Mouse (Mus musculus): ENCODE measurements at regions not wholly inside any gene's neighbourhood (a gene's known extent, or its start where the extent isn't known, plus 50 kb on each side); places are given as distances from the start of the nearest gene placed in this dataset.

DNA sequence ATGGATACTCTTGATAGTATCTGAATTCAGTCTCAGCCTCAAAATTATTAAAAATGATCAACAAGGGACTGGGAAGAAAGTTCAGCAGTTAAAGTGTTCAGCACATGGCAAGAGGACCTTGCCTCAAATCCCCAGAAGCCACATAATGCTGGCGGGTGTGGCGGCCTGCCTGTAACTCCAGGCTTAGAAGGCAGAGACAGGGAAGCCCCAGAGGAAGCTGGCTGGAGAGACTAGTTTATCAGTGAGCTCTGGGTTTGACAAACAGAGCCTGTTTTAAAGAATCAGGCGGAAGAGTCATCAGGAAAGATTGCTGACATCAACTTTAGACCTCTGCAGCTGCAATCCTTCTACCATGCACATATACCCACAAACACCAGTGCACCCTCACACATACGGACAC, 52.1 kb upstream of the Fyn start:
- DNase-seq (ENCODE audit: low spot score) = no peak

DNA sequence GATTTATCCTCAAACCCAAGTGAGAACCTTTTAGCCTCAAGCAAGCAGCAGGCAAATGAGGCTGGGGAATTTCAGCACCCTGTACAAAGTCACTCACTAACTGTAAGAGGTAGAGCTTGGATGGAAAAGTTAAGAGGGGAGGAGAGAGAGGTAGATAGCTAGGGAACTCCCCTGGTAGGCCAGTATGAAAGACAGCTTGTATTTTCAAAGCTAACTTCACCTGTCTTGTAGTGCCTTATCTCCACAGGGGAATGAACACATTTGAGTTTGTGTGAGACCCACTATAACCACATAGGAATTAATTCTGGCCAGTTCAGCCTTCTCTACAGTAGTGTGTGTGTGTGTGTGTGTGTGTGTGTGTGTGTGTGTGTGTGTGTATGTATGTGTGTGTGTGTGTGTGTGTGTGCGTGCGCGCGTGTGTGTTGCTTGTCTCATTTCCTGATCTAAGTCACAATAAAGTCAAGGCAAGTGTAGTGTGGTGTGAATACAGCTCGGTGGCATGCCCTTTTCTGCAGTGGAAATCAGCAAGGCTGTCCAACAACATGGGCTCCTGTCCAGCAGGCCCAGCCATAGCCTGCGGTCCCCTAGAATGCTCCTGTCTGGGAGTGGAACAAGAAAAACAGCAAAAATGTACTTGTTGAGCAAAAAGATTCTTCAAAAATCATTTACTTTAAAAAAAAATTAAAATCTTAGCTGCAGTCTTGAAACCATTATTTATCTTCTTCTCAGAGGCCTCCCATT, 53.1 kb upstream of the Fyn start:
- DNase-seq (ENCODE audit: low spot score) = no peak

GRCm38 (mm10) chr10:39311501-39311900, 57.2 kb upstream of the Fyn start:
- no peak for DNase-seq (ENCODE audit: low spot score)

- no peak for DNase-seq (ENCODE audit: low spot score)
Observed at GRCm38 (mm10) chr10:39308535-39308934, 60.1 kb upstream of the Fyn start.

DNA sequence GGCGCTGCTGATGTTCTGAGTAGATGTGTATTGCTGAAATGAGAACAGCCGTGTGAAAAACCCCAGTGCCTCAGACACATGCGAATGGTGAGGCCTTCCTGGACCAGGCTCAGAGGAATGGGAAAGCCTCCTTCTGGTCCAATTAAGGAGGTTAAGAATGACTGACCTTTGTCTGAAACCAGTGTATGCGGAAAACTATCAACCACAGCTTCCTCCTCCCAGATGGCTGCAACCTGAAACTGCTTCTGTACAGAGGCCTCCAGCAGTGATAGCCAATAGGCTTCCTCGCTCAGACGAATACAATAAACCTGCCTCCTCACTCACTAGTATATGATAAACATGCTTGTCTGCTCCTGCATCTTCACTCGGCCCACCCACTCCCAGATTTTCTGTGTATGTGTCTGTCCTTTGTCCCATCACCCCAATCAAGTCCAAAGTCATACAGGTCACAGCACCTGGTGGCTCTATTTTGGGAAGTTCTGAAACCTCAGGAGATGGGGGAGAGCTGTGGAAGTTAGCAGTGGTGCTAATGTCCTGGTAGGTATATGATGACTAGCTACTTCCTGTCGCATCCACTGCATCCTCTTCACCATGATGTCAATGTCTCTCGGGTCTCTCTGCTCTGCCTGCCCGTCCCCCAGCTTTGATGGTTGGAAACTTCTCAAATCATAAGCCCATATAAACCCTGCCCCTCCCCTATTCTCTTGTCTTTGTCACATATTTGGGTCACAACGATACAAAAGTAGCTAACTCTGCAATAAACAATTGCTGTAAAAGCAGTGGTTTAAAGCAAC, 75.8 kb upstream of the Fyn start:
- DNase-seq (ENCODE audit: low spot score) = no peak

GRCm38 (mm10) chr10:39291747-39292198, 76.9 kb upstream of the Fyn start:
- DNase-seq (ENCODE audit: low spot score) = no peak

DNA sequence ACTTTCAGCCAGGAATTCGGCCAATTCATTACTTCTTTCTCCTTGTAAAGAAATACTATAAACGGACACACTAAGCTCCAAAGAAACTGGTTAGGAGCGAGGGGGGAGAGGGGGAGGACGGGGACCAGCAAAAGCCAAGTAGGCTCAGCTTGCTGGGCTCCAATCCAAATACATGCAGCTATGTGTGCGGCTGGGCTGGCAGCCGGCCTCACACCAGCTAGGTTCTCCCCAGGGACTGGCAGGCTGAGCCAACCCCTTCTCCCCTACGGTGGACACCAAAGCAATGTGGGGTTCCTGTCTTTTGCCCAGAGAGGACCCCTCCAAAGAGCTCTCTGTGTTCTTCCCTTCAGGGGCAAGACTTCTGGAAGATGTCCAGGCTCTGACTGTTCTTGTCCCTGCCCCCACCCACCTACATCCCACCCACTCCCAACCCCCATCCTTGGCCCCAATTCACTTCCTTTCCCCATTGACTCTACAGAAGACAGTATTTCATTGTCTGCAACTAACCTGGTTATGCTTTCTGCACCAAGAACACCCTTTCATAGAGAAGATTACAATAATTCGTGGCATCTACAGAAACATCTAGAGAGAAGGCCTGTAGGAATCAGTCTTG, 77.4 kb upstream of the Fyn start:
- peak; percentile 14 for DNase-seq (ENCODE audit: low spot score)

- no peak for DNase-seq (ENCODE audit: low spot score)
Observed at GRCm38 (mm10) chr10:39290245-39290644, 78.4 kb upstream of the Fyn start.

DNA sequence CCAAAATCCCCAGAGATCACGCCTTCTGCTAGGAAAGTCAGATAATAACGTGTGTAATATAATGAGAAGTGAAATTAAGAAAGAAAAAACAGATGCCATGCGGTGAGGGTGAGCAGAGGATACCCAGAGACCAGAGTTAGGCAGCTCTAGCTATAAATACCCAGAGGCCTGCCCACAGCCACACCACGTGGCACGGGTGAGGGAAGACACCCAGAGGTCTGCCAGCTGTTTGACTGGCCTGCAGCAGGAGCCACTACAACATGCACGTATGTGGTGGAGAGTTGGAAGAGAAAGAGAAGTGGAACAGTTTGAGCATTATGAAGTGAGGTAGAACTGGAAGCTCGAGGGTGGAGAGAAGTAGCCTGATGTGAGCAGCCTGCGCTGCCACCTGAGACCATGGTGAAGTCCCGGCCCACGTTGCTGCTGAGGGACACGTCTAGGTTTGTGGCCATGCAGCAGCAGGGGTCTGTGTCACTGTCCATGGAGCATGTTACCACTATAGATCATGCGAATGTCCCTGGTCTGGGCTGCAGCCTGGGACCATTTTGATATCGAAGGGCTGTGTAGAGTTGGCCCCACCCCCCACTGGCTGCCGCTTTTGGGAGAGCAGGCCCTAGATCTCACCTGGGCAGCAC, 88.2 kb upstream of the Fyn start:
- no peak for DNase-seq (ENCODE audit: low spot score)

- DNase-seq (ENCODE audit: low spot score) = no peak
Observed at GRCm38 (mm10) chr10:39274202-39274601, 94.5 kb upstream of the Fyn start.

DNA sequence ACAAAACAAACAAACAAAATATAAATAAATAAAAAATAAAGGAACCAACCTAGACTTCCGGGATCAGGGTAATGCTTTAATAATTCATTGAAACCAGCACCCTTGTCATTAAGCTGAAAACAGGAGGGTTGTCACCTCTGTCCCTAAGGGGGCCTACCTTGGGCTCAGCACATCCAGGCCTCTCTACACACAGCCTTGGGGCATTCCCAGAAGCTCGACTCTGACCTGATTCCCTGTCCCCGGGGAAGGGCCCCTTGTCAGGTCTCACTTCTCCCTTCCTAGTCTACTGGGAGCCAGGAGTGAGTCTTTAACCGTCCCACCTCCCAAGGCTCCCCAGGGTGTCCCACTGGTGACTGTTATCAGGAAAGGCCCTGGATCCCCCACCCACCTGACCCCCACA, 95.2 kb upstream of the Fyn start:
- DNase-seq (ENCODE audit: low spot score) = no peak

- DNase-seq (ENCODE audit: low spot score) = no peak
Observed at GRCm38 (mm10) chr10:39272387-39272949, 96.2 kb upstream of the Fyn start.

DNA sequence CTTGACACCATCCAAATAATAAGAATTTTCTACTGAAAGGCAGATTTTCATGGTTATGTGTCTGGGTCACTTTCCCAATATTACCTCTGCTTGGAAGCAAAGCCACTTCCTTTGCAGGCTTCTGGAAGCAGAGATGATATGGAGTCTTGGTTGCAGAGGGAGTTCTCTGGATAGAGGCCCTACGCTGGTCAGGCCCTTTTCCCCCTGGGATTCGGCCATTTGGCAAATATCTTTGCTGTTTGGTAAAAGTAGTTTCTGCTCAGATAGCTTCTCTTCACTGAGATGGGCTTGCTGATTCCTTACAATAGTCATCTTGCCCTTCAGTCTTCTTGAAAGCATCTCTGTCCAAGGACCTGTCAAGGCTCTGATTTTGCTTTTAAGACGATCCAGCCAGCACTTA, 98.2 kb upstream of the Fyn start:
- no peak for DNase-seq (ENCODE audit: low spot score)

GRCm38 (mm10) chr10:39267236-39267635, 101.4 kb upstream of the Fyn start:
- DNase-seq (ENCODE audit: low spot score) = no peak

GRCm38 (mm10) chr10:39266482-39266881, 102.2 kb upstream of the Fyn start:
- DNase-seq (ENCODE audit: low spot score) = peak; percentile 68

- DNase-seq (ENCODE audit: low spot score) = no peak
Observed at GRCm38 (mm10) chr10:39262466-39262865, 98.9 kb upstream of the Ccn6 start.

DNA sequence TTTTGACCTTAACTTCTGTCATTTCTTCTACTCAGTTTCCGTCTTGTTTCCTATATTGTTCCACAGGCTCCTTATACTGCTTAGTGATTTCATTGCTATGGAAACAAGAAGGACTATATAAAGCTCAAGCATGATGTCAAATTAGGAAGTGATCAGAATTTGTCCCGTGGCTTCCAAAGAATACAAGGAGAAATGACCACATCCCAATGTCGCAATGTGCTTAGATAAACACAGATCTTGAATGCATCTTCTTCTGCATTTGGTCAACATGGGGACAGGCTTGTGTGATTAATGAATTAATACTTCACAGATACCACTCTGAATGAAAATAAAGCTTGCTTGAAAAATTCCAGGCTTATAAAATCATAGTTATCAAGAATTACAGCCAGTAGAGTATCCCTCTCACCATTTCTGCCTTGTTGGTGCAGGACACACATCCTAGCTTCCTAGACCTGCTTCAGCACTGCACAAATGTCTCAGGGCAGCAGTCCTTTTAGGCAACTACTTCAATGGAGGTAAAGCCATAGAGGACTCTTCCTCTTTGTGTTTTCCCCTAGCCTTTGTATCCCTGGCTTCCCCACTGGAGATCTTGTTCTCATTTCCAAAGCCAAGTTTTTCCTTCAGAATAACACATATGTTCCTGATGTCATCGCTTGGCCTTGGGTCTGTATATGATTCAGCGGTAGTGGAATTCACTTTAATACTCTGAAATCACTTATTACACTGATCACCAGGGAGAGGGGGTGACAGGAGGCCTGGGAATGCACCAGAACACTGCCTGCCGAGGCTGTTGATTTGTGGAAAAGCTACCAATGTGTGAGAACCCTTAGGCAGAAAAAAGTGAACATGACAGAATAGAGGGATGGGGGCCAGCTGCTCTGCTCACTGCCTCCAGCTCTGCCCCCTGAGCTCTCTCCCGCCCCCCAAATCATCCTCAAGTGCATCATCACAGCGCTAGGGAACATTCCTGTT, 97.9 kb upstream of the Ccn6 start:
- DNase-seq (ENCODE audit: low spot score) = no peak

DNA sequence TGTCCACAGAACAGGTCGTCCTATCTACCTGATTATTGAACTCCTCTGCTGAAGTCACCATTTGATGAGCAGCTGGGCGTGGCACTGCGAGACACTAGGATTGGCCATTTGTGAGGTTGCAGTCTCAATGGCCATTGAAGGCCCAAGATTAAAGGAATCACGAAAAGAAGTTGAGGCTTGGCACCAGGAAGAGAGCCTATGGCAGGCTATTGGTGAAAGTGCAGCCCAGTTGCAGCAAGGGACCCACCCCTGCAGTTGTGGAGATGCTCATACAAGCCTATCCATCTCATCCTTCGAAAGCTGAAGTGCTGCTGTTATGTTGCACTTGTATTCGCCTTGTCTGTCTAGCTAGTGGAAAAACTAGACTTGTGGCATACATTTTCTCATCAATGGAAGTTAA, 96.5 kb upstream of the Ccn6 start:
- no peak for DNase-seq (ENCODE audit: low spot score)

DNA sequence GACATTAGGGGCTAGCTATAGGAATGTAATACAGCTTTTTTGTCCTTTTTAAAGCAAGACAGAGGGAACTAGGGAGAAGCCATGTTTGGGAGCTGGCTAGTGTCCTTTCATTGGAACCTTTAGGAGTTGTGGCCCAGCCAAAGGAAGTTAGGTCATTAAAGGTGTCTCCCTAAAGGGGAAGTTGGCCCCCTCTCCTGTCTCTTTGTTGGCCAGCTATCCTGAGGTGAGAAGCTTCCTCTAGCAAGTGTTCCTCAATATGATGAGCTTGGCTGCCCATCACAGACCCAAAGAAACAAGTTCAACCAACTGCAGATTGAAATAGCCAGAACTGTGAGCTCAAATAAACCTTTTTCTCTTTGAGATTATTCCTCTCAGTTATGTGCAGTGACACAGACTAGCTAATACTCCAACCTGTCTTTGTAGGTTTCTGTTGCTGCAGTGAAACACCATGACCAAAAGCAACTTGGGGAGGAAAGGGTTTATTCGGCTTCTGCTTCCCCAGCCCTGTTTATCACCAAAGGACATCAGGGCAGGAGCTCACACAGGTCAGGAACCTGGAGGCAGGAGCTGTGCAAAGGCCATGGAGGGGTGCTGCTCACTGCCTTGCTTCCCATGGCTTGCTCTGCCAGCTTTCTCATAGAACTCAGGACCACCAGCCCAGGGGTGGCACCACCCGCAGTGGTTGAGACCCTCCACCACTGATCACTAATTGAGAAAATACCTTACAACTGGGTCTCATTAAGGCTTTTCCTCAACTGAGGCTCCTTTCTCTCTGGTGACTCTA, 94.0 kb upstream of the Ccn6 start:
- DNase-seq (ENCODE audit: low spot score) = no peak

GRCm38 (mm10) chr10:39254561-39254960, 91.0 kb upstream of the Ccn6 start:
- DNase-seq (ENCODE audit: low spot score) = no peak

Measured in left cerebral cortex, adult 11 months (tissue).